Mouse (Mus musculus): ENCODE results near the gene Wrnip1.

Gene Wrnip1

DNA sequence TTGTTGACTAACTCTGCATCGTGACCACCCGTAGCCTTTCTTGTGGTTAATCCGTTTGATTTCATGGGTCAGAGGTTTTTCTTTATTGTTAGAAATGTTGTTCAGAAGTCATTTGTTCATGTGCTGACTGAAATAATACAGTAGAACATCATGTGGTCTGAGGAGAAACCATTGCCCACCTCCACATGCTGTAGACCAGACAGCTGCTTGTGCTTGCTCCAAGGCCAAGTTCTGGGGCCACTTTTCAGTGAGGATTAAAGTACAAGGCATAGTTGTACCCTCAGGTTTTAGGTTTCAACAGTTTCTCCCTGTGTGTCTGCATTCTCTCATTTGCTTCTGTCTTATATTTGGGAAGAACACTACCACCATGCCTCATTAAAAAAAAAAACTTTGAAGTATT, 5.8 kb downstream of the Wrnip1 start:
- DNase-seq (ENCODE audit: low spot score in 2 of 2) = no peak

DNA sequence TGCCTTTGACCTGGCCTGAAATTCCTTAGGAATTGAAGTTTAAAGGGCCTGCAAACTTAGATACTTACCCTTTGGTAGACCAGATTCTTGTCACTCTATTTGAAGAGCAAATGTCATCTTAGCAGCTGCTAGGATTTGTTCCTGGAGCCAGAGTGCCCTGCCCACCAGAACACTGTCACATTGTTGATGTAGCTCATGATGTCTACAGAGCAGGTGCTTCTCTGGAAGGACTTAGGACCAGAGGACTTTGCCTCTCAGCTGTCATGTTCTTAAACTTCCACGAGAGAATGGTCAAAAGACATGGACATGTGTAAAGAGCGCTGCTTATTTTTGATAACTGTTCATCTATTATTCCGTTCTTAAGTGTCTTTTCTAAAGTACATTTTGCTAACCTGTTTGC, 17.4 kb downstream of the Wrnip1 start:
- DNase-seq (ENCODE audit: low spot score in 2 of 2) = no peak

DNA sequence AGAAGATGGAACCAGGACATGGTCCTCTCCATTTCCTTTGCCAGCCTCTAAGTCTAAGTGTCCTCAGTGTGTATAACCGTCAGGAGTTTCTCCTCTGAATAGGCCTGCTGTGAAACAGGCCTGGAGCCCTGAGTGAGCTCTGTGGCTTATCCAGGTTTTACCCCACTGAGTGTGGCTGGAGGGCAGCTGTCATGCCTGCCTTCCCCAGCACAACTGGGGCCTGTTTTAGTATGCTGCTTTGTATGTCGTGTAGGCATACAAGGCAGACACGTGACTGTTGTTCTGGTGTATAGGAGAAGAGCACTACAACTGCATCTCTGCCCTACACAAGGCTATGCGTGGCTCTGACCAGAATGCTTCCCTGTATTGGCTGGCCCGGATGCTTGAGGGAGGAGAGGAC, 18.1 kb downstream of the Wrnip1 start:
- no peak for DNase-seq (ENCODE audit: low spot score in 2 of 2)

DNA sequence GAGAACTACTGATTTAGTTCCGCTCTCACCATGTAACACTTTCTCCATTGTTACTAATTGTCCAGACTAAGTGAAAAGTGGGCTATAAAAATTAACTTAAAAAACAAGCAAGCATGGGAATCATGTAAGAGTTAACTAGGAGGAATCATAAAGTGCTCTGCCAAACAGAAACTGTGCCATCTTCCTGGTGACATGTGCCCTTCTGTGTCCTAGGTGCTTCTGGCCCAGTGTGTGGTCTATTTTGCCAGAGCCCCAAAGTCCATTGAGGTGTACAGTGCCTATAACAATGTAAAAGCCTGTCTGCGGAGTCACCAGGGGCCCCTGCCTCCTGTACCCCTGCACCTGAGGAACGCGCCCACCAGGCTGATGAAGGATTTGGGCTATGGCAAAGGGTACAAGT, 19.8 kb downstream of the Wrnip1 start:
- DNase-seq (ENCODE audit: low spot score in 2 of 2) = no peak

DNA sequence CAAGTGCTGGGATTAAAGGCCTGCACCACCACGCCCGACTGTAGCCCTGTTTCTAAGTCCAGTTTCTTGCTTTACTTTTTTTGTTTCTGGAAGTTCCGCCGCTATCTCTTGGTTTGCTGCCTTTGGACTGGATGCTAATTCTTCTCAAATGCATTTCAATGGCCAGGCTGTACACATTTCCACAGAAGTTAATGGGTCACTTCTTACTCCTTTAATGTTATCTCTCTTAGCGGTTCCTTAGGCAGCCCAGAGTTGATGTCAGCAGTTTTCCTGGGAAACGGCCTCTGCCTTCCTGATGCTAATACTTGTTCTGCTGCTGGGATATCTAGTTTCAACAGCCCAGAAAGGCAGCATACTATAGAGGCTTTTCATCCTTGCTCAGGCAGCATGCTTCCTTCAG, 21.3 kb downstream of the Wrnip1 start:
- no peak for DNase-seq (ENCODE audit: low spot score in 2 of 2)

DNA sequence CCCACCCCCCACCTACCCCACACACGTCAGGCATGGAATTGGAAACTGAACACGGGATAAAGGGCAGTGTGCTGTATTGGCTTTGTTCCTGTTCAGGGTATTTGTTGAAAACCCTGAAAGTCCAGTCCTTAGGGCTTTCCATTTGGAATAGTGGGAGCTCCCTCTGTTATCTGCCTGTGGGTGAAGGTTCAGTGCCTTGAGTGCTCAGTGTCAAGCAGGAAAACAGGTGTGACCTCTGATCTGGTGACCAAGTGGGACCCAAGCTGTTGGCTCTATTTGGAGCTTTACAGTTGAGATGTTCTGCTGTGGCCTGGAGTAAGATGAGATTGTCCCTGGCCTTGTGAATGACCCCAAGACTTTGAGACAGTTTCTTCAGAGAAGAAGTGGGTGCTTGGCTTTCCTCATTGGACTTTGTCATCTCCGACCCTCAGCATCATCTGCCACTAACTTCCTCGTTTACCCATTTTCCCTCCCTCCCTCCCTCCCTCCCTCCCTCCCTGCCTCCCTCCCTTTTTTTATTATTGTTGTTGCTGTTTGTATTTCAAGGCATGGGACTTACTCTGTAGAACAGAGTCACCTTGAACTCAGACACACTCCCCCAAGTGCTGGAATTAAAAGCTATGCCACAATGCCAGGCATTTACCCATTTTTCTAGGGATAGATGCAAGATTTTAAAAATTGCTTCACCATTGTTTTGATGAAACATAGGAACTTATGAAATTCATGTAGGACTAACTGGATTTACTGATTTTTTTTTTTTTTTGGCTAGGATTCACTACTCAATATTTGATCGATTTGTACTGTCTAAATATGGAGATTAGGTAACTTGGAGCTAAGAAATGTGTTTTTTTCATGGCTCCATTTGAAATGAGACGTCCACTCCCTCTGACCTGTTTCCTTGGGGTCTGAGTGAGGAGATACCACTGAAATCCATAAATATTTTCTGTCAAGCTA, 22.8 kb downstream of the Wrnip1 start:
- no peak for DNase-seq (ENCODE audit: low spot score in 2 of 2)

DNA sequence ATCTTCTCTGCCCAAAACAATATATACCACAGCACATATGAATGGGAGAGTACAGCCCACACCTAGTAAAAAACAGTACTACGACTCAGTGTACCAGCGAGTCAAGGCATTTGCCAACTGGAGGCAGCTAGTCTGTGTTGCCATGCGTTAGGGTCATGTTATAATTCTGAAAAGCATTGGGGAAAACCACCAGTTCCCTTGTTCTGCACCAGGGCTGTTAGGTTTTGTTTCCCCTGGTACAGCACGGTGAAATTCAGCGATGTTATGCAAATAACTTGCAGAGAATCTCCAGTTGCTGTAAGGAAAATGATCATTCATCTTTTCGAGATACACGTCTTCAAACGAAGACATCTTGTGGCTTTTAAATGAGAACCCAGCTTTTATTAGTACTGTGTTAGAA, 23.7 kb downstream of the Wrnip1 start:
- no peak for DNase-seq (ENCODE audit: low spot score in 2 of 2)

DNA sequence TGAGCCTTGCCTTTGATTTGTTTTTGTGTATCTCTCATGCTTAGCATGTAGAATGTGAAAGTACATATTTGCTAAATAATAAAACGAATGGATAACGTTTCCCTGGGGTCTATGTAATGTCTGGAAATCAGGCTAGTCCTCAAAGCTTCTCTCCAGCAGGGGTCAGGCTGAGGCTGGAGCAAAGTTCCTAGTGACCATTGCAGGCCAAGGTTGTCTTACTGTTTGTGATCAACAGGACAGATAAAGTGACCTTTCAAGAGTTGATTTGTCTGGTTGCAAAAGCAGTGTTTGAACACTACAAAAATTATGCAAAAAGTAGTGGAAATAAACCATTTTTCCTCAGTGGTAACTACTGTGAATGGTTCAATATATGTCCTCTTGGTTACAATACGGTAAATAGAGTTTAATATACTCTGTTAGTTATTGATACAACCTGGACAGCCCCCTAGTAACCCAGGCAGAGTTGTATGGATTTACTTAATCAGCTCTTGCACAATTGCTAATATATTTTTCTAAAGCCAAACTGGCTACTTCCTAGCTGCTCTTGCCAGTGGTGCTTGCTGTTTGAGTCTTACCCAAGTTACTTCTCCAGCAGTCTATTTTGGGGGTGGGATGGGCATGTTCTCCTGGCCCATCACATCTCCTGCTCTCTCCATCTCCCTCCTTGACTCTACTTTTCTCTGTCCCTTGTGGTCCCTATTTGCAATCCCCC, 25.4 kb downstream of the Wrnip1 start:
- DNase-seq (ENCODE audit: low spot score in 2 of 2) = no peak

DNA sequence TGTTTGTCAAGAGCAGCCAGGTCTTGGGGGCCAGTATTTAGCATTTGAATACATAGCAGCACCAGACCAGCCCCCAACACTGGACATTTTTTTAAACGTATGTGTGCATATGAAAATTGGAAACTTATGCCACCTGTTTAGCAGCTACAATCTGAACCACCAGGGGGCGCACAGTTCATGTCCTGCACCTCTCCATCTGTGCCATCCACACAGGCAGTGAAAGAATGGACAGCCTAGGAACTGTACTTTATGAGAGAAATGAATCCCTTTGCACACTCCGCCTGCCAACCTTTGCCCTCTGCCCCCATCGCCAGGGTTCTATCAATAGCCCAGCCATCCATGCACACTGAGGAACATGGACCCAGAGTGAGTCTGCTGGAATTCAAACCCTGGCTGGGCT, 26.1 kb downstream of the Wrnip1 start:
- peak; percentile 28 to 62 for DNase-seq (ENCODE audit: low spot score in 2 of 2)

DNA sequence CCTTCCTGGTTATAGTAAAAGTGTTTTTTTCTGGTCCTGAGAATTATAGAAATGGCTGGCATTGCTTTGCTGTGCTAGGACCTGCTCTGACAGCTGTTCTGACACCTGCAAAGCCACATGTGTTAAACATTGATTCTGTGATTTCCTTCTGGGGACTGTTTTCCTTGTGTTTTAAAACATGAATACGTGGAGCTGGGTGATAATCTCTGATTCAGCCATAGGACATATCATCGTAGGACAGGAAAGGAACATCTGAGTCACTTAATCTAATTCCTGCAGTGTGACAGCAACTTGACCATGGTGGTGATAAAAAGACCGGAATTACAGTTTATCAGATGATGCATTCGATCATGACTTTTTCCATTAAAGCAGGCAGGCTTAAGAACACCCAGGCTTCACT, 27.0 kb downstream of the Wrnip1 start:
- DNase-seq (ENCODE audit: low spot score in 2 of 2) = no peak

DNA sequence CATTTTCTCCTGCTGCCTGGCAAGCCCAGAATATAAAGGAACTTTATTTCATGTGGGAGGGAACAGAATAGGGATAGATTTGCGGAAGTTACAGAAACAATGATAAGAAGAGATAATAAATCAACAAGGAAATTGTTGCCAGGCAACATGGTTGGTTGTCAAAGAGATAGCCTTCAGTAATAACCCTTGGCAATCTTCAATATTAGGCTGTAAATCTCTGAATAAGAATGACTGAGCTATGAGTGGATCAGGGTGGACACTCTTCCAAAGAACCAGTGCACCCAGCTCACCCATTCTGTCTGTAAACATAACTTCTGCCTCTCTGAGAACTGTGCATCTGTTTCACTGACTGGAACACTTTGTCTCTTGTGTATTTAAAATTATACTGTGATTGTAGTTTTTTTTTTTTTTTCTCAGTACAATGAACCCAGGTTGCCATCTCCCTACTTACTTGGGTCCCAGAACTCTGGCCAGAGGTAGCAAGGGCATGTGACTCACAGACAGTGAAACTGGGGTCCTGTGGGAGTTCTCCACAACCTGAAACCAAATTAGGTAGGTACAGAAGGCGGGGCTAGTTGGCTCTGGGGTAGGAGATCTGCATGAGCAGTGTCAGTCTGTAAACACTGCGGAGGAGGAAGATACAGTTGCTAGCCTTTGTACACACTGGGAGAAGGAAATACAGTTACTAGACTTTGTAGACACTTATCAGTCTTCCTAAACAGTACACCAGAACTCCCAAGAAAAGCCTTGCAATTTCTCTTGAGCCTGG, 29.9 kb downstream of the Wrnip1 start:
- no peak for DNase-seq (ENCODE audit: low spot score in 2 of 2)

DNA sequence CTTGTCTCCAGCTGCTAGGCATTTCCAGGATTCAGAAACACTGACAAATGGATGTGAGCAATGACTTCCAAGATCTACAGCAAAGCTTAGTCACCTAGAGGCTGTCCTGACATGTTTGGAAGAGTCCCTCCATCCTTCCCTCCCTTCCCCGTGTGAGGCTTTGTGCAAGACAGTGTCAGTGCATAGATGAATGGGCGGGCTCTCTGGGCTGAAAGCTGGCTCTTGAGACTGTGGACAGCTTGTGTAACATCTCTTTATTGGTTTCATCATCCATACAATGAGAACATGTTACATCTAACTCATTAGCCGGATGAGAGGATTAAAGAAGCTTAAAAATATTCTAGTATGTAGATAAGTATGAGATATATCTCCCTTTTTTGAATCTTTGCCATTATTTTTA, 30.9 kb downstream of the Wrnip1 start:
- no peak for DNase-seq (ENCODE audit: low spot score in 2 of 2)

- no peak for DNase-seq (ENCODE audit: low spot score in 2 of 2)
These were observed 31.4 kb downstream of the Wrnip1 start for GRCm38 (mm10) chr13:32833237-32833636.

GRCm38 (mm10) chr13:32834513-32834912, 32.7 kb downstream of the Wrnip1 start:
- DNase-seq (ENCODE audit: low spot score in 2 of 2) = no peak

DNA sequence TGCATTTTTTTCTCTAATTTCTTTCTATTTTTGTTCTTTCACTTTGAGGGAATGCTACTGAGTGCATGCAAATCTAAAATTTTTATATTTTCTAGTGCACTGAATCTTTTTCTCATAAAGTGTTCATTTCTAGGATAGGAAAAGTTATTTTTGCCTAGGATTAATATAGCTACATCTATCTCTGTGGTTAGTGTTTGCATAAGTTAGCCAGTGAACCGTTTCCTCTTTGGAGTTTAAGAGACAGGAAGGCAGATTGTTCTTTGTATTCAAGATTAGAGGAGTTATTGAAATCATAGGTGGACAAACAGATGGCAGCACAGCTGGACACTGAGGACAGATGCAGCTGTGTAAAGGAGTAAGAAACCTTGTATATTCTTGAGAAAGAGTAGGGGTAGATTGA, 37.5 kb downstream of the Wrnip1 start:
- DNase-seq (ENCODE audit: low spot score in 2 of 2) = no peak

- no peak for DNase-seq (ENCODE audit: low spot score in 2 of 2)
These were observed 39.5 kb downstream of the Wrnip1 start for GRCm38 (mm10) chr13:32841349-32841748.

GRCm38 (mm10) chr13:32846221-32846620, 44.4 kb downstream of the Wrnip1 start:
- no peak for DNase-seq (ENCODE audit: low spot score in 2 of 2)

- DNase-seq (ENCODE audit: low spot score in 2 of 2) = no peak
These were observed 47.3 kb downstream of the Wrnip1 start for GRCm38 (mm10) chr13:32849092-32849491.

- DNase-seq (ENCODE audit: low spot score in 2 of 2) = no peak
These were observed 47.8 kb downstream of the Wrnip1 start for GRCm38 (mm10) chr13:32849531-32850123.

- no peak for DNase-seq (ENCODE audit: low spot score in 2 of 2)
These were observed 48.3 kb downstream of the Wrnip1 start for GRCm38 (mm10) chr13:32850156-32850555.

DNA sequence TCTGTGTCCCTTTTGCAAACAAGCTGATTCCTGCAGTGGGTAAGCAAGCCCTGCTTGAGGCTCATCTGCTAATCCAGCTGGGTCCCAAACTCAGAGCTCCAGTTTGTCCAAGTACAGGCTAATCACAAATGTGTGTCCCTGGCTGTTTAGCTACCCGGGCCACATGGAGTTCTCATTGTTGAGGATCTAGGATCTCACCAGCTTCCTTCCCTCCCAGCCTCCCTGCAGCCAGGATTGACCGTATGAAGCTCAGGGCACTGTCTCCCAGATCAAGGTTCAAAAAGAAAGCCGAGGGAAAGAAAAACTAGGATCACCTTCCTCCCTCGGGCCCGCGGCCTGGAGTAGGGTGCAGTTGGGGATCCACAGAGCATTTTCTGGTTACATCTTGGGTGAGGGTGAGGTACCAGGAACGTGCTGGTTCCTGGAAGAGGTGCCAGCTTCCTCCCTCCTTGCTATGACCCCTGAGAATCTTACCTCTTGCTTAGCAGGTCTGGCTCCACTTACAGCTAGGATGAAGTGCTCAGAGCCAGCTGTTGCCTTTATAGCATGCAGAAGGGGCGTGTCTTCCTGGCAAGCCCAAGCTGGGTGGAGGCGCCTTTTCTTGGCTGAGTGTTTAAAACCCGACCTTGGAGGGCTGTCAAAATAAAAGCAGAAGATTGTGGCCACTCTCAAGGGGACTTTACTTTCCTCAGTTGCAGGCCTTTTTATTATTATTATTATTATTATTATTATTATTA, 49.0 kb downstream of the Wrnip1 start, which contains the start of gene Serpinb1a:
Gene Serpinb1a, minus strand, starts transcription at position 518 of the 737 bp plus-strand sequence.
- DNase-seq (ENCODE audit: low spot score in 2 of 2) = no peak

Data from frontal cortex, postnatal 36 days (tissue).